Mouse (Mus musculus) intestine, embryonic 16.5 days (tissue): Measurements from ENCODE around the gene Clrn3. TPM values are rescaled to one million over a fixed set of nuclear protein-coding genes. Genes with fewer than 3 reads are reported as not detected.

Source experiments
- ATAC-seq: fragments of 200-750 bp; cut with Nextera tagmentation; 2 replicates; pipeline ENCODE4 v1.8.0; 2017; ENCODE audit warnings: moderate TSS enrichment, moderate library complexity
- H3K27ac ChIP-seq: fragments of 300-500 bp; sonication (generic); 2 replicates; pipeline ENCODE4 v1.5.1; 2014; ENCODE audit warnings: mild to moderate bottlenecking, low read length
- H3K27me3 ChIP-seq: fragments of 300-500 bp; sonication (generic); replicated peaks from 2 replicates; pipeline ENCODE4 v1.6.1; 2014; ENCODE audit warnings: low read length, control low read depth, mixed read lengths; ENCODE audit not compliant: control insufficient read depth, insufficient read depth
- H3K36me3 ChIP-seq: fragments of 300-500 bp; sonication (generic); 2 replicates; pipeline ENCODE4 v1.6.1; 2014; ENCODE audit warnings: low read length, control low read depth; ENCODE audit not compliant: control insufficient read depth, insufficient read depth
- H3K4me1 ChIP-seq: fragments of 300-500 bp; sonication (generic); 2 replicates; pipeline ENCODE4 v1.6.1; 2014; ENCODE audit warnings: low read length, control low read depth, mixed read lengths; ENCODE audit not compliant: control insufficient read depth, insufficient read depth
- H3K4me2 ChIP-seq: fragments of 300-500 bp; sonication (generic); 2 replicates; pipeline ENCODE4 v1.6.1; 2014; ENCODE audit warnings: low read depth, low read length, control low read depth
- H3K4me3 ChIP-seq: fragments of 300-500 bp; sonication (generic); 2 replicates; pipeline ENCODE4 v1.5.1; 2014; ENCODE audit warnings: mild to moderate bottlenecking, low read length
- H3K9ac ChIP-seq: fragments of 300-500 bp; sonication (generic); 2 replicates; pipeline ENCODE4 v1.6.1; 2014; ENCODE audit warnings: low read depth, low read length
- H3K9me3 ChIP-seq: fragments of 300-500 bp; sonication (generic); 2 replicates; pipeline ENCODE4 v1.6.1; 2016; ENCODE audit warnings: low read length, control low read depth; ENCODE audit not compliant: control insufficient read depth
- WGBS: fragments of 180-500 bp; shearing (Covaris S2); extraction: QIAGEN DNeasy Blood & Tissue Kit; methylation state at CpG from one replicate; pipeline ENCODE4 v1.1.7; 2014; 5-methylcytosine and 5-hydroxymethylcytosine counted together
- polyA plus RNA-seq: library from polyadenylated mRNA; unstranded; fragments of >200 nt; fragmentation: Nextera tagmentation; extraction: Ambion mirVana; gene quantifications from 2 replicates; pipeline ENCODE4 v1.2.1, GENCODE M21; 2015

Clrn3 gene
- polyA plus RNA-seq, 1 experiment from 2014 or later, result 40.3 TPM

GRCm38 (mm10) chr7:135539429-135539828, 11.0 kb upstream of the Clrn3 start:
- Histone ChIP-seq H3K4me2 (no peak overlapping the region), H3K9me3 (no peaks in the 10 kb centered on the region), H3K4me1 (0 out of 2 replicates have a peak, but pooled peaks cover 2% of the 10 kb centered on the region), H3K9ac (no peak overlapping the region), H3K36me3 (no peaks in the 10 kb centered on the region), H3K4me3 (no peak overlapping the region), H3K27me3 (no peaks in the 10 kb centered on the region; the same call in 1 of the 2 replicates), H3K27ac (no peak overlapping the region)
- no peak for ATAC-seq
- WGBS, result 73% methylated on average over 2 of the region's 2 CpGs

GRCm38 (mm10) chr7:135537948-135538741, 9.7 kb upstream of the Clrn3 start:
- Histone ChIP-seq H3K9ac (peak overlapping the region; percentile 74), H3K4me1 (peaks cover 4% of the 10 kb centered on the region; the same call in 1 of the 2 replicates), H3K36me3 (no peaks in the 10 kb centered on the region), H3K27ac (no peak overlapping the region), H3K27me3 (no peaks in the 10 kb centered on the region; the same call in 1 of the 2 replicates), H3K9me3 (no peaks in the 10 kb centered on the region), H3K4me3 (peak overlapping the region; percentile 70), H3K4me2 (peak overlapping the region; percentile 98)
- 2% methylated on average over 71 of the region's 71 CpGs for WGBS
- ATAC-seq, result peak; percentile 36

- Histone ChIP-seq H3K9ac (peak within 1 kb of the TSS; percentile 74), H3K4me2 (peak within 1 kb of the TSS; percentile 98), H3K27ac (no peak within 1 kb of the TSS), H3K36me3 (no peaks in the 10 kb centered on the region), H3K9me3 (no peaks in the 10 kb centered on the region), H3K4me1 (peaks cover 4% of the 10 kb centered on the region; the same call in 1 of the 2 replicates), H3K4me3 (peak within 1 kb of the TSS; percentile 70), H3K27me3 (no peaks in the 10 kb centered on the region; the same call in 1 of the 2 replicates)
- WGBS, result 3% methylated on average over 26 of the region's 28 CpGs
- ATAC-seq, result peak; percentile 91
Observed at GRCm38 (mm10) chr7:135537341-135537901, 9.0 kb upstream of the Clrn3 start, which contains the start of gene Ptpre. TSS of gene Ptpre (plus strand) at chr7:135537481.

GRCm38 (mm10) chr7:135535908-135536307, 7.5 kb upstream of the Clrn3 start:
- Histone ChIP-seq H3K36me3 (no peaks in the 10 kb centered on the region), H3K9ac (no peak overlapping the region)
- no peak for ATAC-seq

GRCm38 (mm10) chr7:135534548-135535189, 6.2 kb upstream of the Clrn3 start:
- Histone ChIP-seq H3K9me3 (no peaks in the 10 kb centered on the region), H3K9ac (peak overlapping the region; percentile 22; the same call in 1 of the 2 replicates), H3K36me3 (no peaks in the 10 kb centered on the region), H3K27ac (peak overlapping the region; percentile 69; the same call in 1 of the 2 replicates), H3K4me2 (peak overlapping the region; percentile 34; the same call in 1 of the 2 replicates), H3K4me1 (peaks cover 4% of the 10 kb centered on the region; the same call in 1 of the 2 replicates), H3K4me3 (peak overlapping the region; percentile 15; the same call in 1 of the 2 replicates), H3K27me3 (no peaks in the 10 kb centered on the region; the same call in 1 of the 2 replicates)
- ATAC-seq, result peak; percentile 91
- 39% methylated on average over 2 of the region's 2 CpGs for WGBS

More at GRCm38 (mm10) chr7:135535908-135536307, 7.5 kb upstream of the Clrn3 start:
- H3K27me3 ChIP-seq, result no peaks in the 10 kb centered on the region; the same call in 1 of the 2 replicates
- H3K9me3 ChIP-seq, result no peaks in the 10 kb centered on the region
- peaks cover 4% of the 10 kb centered on the region; the same call in 1 of the 2 replicates for H3K4me1 ChIP-seq
- no peak overlapping the region for H3K4me2 ChIP-seq
- H3K4me3 ChIP-seq, result no peak overlapping the region
- H3K27ac ChIP-seq, result no peak overlapping the region
- 89% methylated on average over 3 of the region's 3 CpGs for WGBS

- ATAC-seq, result peak; percentile 68
- peak overlapping the region; percentile 22; the same call in 1 of the 2 replicates for H3K4me2 ChIP-seq
- no peaks in the 10 kb centered on the region for H3K27me3 ChIP-seq
- no peaks in the 10 kb centered on the region for H3K9me3 ChIP-seq
- H3K27ac ChIP-seq, result peak overlapping the region; percentile 39
- H3K9ac ChIP-seq, result no peak overlapping the region
- 62% methylated on average over 2 of the region's 2 CpGs for WGBS
- 0 out of 2 replicates have a peak overlapping the region, but pooled peaks have one; percentile 12 for H3K4me3 ChIP-seq
- no peaks in the 10 kb centered on the region for H3K36me3 ChIP-seq
- H3K4me1 ChIP-seq, result peaks cover 5% of the 10 kb centered on the region; the same call in 1 of the 2 replicates
Observed at GRCm38 (mm10) chr7:135529068-135529467, 614 bp upstream of the Clrn3 start.

- WGBS, result 46% methylated on average over 3 of the region's 3 CpGs
- Histone ChIP-seq H3K9me3 (no peaks in the 10 kb centered on the region), H3K36me3 (no peaks in the 10 kb centered on the region), H3K9ac (peak overlapping the region; percentile 41), H3K4me2 (peak overlapping the region; percentile 44), H3K27ac (peak overlapping the region; percentile 42; the same call in 1 of the 2 replicates), H3K4me3 (peak overlapping the region; percentile 40), H3K4me1 (peaks cover 18% of the 10 kb centered on the region), H3K27me3 (no peaks in the 10 kb centered on the region)
- no peak for ATAC-seq
Observed at GRCm38 (mm10) chr7:135527169-135527568, 1.3 kb downstream of the Clrn3 start.

GRCm38 (mm10) chr7:135526574-135527152, 1.8 kb downstream of the Clrn3 start:
- Histone ChIP-seq H3K27me3 (no peaks in the 10 kb centered on the region), H3K9ac (peak overlapping the region; percentile 41), H3K27ac (peak overlapping the region; percentile 42), H3K4me1 (peaks cover 22% of the 10 kb centered on the region), H3K4me3 (peak overlapping the region; percentile 40), H3K4me2 (peak overlapping the region; percentile 44), H3K9me3 (no peaks in the 10 kb centered on the region), H3K36me3 (no peaks in the 10 kb centered on the region)
- 61% methylated on average over 3 of the region's 3 CpGs for WGBS
- no peak for ATAC-seq
